Mouse (Mus musculus) right cerebral cortex, adult 2 months (tissue): Measurements from ENCODE around the gene Zfp710.
"Not testable (repeated sequence)": the region's sequence is repeated elsewhere in the genome, so short reads cannot be mapped to it uniquely, and the experiment has no call there.

ENCODE experiments used
- DNase-seq, 2 experiments: peaks; one replicate each; pipeline ENCODE4 v3.0.0; 2021 to 2022; ENCODE audit warnings: low spot score in 2 of 2

The Zfp710 gene

DNA sequence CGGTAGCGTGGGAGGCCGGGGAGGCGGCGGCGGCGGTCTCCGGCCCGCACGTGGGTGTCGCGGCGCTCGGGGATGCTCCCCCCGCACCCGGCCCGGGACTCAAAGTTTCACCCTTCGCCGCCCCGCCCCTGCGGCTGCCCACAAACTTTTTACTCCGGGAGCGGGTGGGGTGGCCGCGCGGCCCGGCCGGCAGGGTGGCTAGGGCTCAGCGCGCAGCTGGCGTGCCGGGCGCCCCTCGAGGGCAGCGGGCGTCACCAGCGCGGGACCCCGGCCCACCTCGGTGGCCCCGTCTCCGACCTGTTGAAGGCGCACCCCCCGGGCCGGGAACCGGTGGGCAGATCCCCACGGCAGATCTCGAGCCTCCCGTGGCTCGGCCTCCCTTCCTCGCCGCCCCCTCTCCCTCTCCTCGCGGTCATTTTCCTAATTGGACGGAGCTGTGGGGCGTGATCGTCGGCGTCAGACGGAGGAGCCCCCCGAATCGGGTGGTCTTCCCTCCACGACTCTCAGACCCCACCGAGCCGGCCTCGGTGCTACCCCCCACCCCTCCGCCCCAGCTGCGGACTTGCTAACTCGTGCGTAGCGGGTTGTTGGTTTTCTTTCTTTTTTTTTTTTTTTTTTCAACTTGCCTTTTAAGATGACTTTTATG lies 2.5 kb downstream of the Zfp710 start:
- DNase-seq: peak; percentile 41 to 53

DNA sequence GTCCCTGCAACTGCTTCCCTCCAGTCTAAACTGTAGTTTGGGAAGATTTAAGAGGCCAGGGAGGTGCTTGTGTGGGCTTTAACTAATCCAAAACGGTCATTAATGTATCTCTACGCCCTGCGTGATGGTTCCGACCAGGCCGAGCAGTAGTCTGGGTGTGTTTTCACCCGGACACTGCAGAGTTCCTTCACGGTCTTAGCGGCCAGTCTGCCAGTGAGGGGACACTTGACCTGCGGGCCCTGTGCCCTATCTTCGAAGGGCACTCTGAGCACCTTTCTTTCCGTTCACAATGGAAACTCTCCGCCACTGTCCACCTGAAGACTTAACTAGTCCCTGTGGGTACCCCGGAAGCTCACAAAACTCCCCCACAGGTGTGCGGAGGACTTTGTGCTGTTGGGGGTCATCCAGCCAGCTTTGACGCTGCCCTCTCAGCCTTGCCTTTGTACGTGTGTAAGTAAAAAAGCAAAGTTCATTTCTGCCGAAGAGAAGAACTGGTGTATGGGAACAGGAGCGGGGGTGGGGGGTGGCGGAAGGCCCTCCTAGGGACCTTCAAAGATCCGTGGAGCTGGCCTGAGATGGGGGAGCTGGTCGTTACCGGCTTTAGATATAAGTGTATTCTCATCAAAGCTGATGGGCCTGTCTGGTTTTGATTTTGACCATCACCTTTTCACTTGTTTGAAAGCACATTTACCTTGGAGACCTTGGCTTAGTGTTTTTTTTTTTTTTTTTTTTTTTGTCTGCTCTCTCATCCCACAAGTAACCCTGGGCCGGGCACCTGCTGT lies 3.2 kb downstream of the Zfp710 start:
- no peak for DNase-seq

DNA sequence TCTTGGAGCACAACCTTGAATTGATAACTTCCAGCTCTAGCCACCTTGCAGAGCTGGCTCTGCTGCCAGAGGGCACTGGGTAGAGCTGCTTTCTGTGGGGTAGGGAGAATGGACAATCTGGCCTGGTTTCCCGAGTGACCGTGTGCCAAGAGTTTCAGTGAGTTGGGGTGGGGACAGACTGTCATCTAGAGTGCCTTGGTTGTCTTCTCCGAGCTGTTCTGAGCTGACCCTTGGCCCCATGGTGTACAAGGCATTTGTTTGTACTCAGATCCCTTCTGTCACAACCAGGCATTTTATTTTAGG lies 3.8 kb downstream of the Zfp710 start:
- DNase-seq: no peak

DNA sequence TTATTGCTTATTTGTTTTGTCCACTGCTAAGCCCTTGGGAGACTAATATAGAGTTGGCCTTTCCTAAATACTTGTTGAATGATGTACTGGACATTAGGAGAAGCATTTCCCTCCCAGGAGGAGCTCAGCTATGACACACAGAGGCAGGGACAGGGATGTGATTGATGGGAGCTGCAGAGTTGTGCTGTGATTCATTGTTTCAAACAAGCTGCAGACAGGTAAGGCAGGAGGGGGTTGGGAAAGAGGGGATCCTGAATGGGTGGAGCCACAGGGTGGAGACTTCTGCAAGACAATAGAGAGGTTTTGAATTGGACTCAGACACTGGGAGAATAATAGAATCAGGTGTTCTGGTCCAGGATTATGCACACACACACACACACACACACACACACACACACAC lies 5.4 kb downstream of the Zfp710 start:
- DNase-seq: no peak

DNA sequence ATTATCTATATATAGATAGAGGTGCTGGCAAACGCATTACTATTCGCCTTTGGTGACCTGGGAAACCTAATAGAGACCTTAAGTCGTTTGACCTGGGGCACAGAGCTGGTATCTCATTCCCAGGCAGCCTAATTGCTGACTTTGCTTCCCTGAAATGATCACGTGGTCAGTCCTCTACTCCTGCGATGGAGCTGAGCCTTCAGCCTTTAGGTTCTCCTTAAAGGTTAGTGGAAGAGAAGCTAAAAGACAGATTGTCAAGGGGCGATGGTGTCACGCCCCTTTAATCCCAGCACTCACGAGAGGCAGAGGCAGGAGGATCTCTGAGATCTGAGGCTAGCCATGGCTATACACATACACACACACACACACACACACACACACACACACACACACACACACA lies 5.9 kb downstream of the Zfp710 start:
- no peak for DNase-seq

DNA sequence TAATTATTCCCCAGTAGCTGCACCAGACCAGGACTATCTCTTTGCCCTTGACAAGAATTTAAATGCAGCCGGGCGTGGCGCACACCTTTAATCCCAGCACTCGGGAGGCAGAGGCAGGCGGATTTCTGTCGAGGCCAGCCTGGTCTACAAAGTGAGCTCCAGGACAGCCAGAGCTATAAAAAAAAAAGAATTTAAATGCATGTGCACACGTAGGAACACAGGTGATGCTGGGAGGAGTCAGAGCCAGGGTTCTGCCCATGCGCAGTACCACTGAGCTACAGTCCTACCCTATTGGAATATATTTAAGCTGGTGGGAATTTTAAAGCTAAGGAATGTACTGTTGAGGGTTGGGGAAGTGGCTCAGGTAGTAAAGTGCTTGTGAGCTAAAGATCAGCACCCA lies 6.4 kb downstream of the Zfp710 start:
- DNase-seq: no peak

DNA sequence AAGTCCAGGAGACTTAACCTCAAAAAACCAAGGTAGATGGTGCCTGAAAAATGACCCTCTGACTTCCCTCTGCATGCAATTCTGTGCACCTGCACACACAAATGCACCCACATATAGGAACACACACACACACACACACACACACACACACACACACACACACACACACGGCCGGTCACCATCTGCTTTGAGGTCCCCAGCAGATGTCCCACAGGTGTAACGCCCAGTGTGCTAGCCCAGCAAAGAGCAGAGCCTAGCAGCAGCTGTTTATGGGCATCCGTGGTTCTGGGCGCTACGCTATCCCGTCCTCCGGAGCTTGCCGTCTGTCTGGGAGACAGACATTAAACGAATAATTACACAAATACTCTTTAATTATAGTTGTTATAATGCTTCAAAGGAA lies 6.9 kb downstream of the Zfp710 start:
- no peak for DNase-seq

DNA sequence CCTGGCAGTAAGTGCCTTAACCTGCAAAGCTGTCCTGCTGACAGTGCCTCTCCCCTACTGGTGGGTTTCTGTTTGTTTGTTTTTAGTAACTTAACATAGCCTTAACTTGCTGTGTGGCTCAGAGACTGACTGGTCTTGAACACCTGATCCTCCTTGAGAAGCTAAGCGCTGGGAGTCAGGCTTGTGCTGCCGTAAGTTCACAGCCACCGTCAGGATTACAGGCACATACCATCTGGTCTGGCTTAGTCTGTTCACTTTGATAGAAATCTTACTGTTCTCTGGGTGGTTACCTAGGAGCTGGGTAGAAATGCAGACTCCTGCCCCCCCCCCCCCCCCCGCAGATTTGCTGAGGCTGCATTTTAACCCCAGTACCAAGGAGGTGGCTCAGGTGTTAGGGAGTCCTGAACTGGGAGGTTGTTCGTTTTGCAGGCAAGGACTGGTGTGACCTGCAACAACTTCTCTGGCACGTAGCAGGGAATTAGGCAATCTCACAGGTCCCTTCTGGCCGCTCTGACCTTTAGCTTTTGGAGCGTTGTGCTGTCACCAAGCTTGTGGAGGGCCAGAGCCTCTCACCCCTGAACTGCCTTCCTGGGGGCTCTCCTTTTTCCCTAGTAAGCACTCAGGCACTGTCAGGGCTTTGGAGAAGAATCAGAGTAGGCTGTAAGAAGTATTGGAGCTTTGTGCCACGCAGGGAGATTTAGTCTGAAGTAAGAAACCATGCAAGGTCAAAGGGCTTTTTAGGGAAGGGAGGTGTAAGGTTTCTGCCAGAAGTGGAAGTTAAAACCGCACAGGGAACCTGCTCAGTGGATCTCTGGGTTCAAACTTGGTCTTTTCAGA lies 7.8 kb downstream of the Zfp710 start:
- no peak for DNase-seq

DNA sequence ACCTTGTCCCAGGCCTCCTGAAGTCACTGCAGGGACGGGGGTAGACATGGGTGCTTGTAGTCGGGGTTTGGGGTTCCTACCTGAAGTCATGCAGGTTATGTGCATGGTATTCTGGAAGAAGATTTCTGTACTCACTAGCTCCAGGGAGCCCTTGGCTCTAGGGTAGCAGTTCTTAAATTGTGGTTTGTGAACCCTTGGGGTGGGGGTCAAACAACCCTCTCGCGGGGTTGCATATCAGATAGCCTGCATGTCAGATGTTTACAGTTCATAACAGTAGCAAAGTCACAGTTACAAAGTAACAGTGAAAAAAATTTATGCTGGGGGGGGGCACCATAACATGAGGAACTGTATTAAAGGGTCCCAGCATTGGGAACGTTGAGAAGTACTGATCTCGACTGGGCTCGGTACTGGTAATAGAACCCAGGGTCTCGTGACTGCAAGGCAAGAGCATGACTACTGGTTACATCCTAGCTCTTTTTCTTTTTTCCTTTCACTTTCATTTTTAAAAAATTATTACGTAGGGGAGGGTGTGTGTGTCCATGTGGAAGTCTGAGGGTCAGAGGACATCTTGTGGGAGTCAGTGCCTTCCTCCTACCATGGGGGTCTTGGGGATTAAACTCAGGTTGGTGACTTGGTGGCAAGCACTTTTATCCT lies 8.6 kb downstream of the Zfp710 start:
- DNase-seq: no peak

DNA sequence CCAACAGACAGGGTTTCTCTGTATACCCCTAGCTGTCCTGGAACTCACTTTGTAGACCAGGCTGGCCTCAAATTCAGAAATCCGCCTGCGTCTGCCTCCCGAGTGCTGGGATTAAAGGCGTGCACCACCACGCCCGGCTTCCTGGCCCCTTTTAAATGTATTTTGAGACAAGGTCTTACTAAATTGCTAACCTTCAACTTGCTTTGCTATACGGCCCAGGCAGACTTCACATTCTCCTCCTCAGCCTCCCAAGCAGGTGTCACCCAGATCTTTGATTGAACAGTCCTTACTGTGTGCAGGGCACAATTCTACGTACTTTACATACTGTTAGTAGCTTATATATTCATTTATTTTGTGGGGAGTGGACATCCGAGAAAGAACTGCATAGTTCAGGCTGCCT lies 9.2 kb downstream of the Zfp710 start:
- no peak for DNase-seq

DNA sequence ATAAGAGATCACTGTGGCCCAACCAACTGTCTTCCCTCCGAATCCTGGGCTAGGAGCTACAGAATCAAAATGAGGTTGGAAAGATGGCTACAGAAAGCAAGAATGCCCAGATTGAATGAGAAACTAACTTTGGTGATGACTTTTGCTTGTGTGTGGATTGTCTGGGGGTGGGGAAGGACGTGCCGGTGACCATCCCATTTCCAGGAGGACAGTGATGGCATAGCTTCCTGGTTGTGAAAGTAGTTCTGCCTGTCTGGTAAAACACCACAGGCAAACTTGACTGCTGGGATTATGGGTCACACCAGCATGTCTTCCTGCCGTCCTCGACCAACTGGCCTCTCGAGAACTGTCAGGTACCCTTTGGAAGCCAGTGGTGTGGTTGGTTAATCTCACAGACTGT lies 10.5 kb downstream of the Zfp710 start:
- DNase-seq: no peak

DNA sequence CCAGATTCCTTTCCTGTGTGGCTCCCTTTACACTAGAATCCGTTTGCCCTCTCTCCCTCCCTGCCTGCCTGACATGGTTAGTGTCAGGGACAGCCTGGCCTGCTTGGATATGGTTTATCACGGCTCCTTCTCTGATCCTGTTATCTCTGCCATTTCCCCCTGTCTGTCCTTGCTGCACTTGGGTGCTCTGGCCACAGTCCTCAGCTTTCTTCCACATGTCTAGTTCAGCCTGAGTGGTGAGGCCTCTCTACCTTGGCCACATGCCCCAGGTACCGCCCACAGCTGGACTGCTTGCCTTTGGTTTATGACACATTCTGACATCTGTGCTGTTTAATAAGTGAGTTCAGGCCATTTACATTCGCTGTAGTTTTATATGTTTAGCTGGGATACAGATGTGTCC lies 11.1 kb downstream of the Zfp710 start:
- no peak for DNase-seq

DNA sequence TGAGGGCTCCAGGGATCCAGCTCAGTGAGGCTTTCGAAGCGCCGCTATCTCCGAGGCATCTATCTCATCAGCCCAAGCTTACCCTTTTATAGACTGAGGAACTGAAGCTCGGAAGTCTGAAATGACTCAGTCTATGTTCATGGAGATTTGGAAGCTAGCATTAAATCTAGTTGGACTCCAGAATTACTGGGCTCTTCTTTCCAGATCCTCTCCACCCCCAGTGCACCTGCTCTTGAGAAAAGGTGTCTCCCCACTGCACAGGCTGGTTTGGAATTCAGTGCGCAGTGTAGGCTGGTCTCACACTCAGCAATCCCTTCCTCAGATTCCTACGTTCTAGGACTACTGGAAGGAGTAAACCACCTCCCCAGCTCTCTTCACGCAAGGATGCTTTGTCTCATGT lies 15.1 kb downstream of the Zfp710 start:
- peak in 1 of 2 experiments; percentile 30 for DNase-seq

DNA sequence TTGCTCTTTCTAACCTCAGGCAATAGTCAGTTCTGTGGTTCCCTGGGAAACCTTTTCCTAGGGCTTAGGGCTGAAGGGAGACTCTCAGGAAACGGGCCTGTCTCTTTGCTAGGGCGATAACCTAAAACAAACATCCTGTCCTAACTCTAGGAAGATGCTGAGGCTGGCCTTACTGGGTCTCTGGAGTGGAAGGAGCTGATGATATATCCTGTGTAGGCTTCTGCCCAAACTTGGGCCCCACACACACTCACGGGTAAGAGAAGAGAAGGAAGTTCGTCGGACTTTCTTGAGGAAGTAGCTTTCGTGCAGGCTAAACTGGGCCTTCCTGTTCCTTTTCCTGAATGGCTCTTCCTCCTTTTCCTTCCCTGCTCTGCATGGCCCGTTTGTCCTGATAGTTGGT lies 19.6 kb downstream of the Zfp710 start:
- no peak for DNase-seq

DNA sequence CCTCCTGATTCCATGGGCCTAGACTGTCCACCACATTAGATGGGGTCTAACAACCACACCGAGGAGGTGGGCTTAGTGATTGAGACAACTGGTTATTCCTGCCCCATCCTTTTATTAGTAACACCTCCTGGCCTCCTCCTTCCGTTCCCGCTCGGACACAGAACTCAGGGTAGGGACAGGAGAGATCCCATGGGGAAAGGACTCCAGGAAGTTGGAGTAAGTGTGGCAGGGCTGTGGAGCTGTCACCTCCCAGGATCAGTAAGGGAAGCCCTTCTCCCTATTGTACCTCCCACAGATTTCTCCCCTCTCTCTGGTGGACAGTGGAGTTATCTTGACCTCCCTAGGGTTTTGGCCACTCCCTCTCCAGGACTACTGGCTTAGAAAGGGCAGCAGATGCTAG lies 22.4 kb downstream of the Zfp710 start:
- no peak for DNase-seq

DNA sequence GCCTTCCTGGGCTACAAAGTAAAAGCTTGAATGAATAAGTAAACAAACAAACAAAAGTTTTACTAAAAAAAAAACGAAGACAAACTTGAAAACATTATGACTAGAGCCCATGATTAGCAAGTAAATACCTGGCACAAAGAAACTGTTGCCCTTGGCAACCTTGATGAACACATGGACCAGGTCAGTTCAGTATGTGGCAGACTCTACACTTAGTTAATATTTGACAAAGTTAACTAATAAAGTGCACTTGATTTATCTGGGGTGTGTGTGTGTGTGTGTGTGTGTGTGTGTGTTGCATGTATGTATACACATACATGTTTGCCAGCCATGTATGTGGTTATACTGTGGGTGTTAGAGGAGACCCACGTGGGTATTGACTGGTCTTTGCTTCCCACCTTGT lies 25.1 kb downstream of the Zfp710 start:
- DNase-seq: no peak

DNA sequence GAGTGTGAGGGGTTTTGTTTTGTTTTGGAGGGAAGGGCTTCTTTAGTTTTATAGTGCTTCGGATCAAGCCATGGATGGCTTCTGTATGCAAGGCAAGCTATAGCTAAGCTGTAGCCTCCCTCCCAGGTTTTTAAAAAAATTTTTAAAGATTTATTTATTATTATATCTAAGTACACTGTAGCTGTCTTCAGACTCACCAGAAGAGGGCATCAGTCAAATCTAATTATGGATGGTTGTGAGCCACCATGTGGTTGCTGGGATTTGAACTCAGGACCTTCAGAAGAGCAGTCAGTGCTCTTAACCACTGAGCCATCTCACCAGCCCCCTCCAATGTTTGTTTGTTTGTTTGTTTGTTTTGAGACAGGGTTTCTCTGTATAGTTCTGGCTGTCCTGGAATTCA lies 25.8 kb downstream of the Zfp710 start:
- DNase-seq: not testable (repeated sequence)

DNA sequence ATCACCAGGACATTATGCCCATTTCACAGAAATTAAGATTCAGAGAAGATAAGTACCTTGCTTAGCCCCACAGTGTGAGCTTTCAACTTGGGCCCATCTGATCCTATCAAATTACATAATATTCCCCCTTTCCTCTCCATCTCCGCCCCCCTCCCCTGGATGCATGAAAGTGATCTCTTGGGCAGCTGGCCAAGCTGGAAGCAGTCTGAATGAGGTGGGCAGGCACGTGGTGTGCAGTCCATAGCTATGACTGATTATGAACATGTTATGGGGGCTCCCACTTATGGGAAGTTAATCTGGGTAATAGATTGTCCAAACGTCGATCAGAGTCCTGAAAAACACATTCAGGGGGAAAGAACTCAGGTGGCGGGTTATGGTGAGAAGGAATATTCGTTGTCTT lies 27.2 kb downstream of the Zfp710 start:
- no peak for DNase-seq

DNA sequence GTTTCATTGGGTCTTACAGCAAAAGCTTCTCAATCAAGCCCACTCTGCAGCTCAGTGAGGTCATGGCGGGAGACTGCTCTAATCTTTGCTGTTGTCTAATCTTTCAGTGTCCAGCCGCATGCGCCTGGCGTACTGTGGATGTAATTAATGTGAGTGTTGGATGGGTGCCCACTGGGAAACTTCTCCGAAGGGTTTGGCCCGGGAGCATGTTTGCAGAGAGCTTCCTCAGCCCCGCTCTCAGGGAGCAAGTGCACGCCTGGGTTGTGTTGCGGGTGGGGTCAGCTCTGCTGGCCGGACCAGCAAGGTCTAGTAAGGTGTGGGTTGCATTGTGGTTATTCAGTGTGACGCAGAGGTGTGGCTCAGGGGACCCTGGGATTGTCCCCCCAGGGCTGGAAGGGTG lies 27.6 kb downstream of the Zfp710 start:
- DNase-seq: no peak

DNA sequence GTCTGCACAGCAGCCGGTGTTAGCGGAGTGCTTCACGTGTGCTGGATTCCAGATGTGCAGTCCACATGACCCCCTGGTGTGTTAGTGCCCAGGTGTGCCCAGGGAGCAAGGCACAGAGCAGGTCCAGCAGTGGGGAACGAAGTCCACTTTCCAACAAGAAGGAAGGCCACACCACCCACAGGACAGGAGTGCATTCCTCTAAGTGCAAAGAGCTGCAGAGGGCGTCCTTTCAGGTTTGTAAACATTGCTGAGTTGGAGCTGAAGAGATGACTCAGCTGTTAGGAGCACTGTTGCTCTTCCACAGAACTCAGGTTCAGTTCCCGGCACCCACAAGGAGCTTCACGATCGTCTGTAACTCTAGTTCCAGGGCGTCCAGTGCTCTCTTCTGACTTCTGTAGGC lies 28.5 kb downstream of the Zfp710 start:
- no peak for DNase-seq

DNA sequence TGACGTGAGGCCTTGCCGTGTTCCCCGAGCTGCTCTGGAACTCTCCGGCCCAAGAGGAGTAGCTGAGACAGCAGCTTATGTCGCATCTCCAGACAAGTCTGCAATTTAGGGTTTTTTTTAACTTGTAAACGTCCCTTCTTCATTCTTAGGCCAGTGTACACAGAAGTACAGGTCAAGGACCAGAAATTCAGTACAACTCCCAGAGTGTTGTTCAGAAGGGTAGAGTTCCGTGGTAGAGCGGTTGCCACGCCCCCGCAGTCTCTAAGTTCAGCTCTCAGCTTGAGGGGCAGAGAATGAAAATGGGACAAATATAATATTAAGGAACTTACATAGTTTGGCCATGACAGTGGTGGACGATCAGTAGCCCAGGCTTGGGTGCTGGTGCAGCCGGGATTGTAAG lies 31.2 kb downstream of the Zfp710 start:
- DNase-seq: no peak

DNA sequence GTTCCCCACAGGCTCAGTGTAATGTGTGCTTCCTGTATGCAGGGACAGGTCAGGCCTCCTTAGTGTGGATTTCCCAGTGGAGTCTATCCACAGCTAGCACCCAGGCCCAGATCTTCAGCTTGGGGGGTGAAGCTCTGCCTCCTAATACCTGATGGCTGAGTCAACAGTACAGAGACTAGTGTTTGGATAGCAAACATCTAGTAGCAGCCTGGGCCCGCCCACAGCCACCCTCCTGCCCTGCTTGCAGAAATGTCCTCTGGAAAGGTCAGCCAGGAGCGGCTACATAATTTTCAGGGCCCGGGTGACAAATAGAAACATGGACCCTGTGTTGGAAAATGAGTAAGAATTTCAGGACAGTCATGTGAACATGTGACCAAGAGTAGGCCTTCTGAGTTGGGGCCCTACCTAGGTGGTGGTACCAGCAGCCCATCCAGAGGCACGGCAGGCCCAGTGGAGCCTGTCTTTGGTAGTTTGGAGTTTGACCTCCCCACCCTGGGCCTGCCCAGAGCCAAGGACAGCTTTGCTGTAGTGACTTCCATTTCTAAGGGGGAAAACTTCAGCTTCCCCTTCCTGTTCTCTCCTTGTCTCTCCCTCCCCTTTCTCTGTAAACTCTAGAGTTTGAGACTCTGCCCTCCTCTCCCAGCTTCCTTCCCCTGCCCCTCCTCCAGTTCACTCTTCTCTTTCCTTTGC lies 32.5 kb downstream of the Zfp710 start:
- DNase-seq: no peak
